Mouse (Mus musculus): ENCODE measurements at regions not wholly inside any gene's neighbourhood (a gene's known extent, or its start where the extent isn't known, plus 50 kb on each side); places are given as distances from the start of the nearest gene placed in this dataset.

GRCm38 (mm10) chr6:39270457-39270856 is 63.9 kb upstream of the Kdm7a start:
- TF ChIP-seq GATA1 (IDR thresholded peaks at IDR 0.05; ENCODE audit: low read length): no peak
- TF ChIP-seq TAL1 (IDR thresholded peaks at IDR 0.05; ENCODE audit: low read length): no peak

Measured in erythroblast, embryonic 14.5 days (primary cell).